9 mouse cellular contexts compared by ENCODE assay signal in the genomic region with DNA sequence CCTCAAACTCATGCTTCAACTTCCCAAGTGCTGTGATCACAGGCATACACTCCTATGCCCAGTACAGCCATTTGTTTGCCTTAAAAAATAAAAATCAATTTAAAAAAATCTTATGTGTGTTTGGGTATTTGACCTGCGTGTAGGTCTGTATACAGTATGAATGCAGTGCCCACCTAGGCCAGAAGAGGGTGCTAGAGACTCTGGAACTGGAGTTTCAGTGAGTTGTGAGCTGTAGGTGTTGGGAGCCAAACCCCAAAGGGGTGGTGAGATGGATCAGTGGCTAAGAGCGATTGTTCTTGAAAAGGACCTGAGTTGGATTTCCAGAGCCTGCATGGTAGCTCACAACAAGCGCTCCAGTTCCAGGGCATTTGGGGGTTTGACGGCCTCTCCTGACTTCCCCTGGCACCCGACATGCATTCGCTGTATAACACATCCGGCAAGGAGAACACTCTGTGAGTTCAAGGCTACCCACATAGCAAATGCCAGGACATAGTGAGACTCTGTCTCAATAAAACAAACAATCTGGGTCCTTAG. TPM values are rescaled to one million over a fixed set of nuclear protein-coding genes. Genes with fewer than 3 reads are reported as not detected.
DNase-seq lines count a peak whose midpoint lies in the region; ATAC-seq and TF ChIP-seq lines count a peak whose summit lies in the region.
"Had no signal": no experiment of that assay in that cellular context is flagged by ENCODE, and none has a peak within 500 bp of the region (broad histone marks: within the 10 kb centered on the region; RNA-seq: fewer than 3 reads in every experiment).

No protein-coding gene starts in this region.

- no peak overlapping the region for H3K4me3 ChIP-seq in cortical plate, adult 2 months (ENCODE audit: insufficient read depth, low read length)
- H3K4me3 ChIP-seq in heart, postnatal 0 days (ENCODE audit: low read depth, low read length) = no peak overlapping the region

- 56% methylated on average over 7 of the region's 7 CpGs for WGBS in heart, postnatal 0 days

- H3K36me3 ChIP-seq in heart, postnatal 0 days (replicated peaks; ENCODE audit: control insufficient read depth, insufficient read depth, low read length) = peaks cover 3% of the 10 kb centered on the region; the same call in 1 of the 2 replicates

- no peak for TF ChIP-seq EP300 in heart, postnatal 0 days (IDR thresholded peaks at IDR 0.05; ENCODE audit: low read depth)

- peak; percentile 84 for TF ChIP-seq CTCF in cortical plate, adult 2 months (IDR thresholded peaks at IDR 0.05; ENCODE audit: extremely low read depth, insufficient read depth, low read length)
- TF ChIP-seq CTCF in heart, postnatal 0 days (IDR thresholded peaks at IDR 0.05; ENCODE audit: low read depth) = peak; percentile 91

- no peak overlapping the region for H3K27ac ChIP-seq in cortical plate, adult 2 months (ENCODE audit: insufficient read depth, low read length)
- H3K27ac ChIP-seq in heart, postnatal 0 days (ENCODE audit: low read depth) = no peak overlapping the region

- intact Hi-C loops in left cerebral cortex, postnatal 10 days (cut with DNase I) = no loop called here

- no peaks in the 10 kb centered on the region for H3K9me3 ChIP-seq in heart, postnatal 0 days (replicated peaks; ENCODE audit: control insufficient read depth, low read length)
- H3K9me3 ChIP-seq: neural tube, embryonic 13.5 days had no signal

- TF ChIP-seq POLR2A in cortical plate, adult 2 months (IDR thresholded peaks at IDR 0.05; ENCODE audit: extremely low read depth, insufficient read depth, low read length) = no peak

- peak; percentile 22; the same call in 1 of the 2 replicates for ATAC-seq in heart, postnatal 0 days (ENCODE audit: insufficient read depth, low read depth)

- peak; percentile 62 to 67 for DNase-seq in left cerebral cortex, adult 18-20 months (ENCODE audit: low spot score in 2 of 2)
- DNase-seq in left cerebral cortex, adult 8-10 months (ENCODE audit: low spot score in 2 of 2) = no peak
- DNase-seq in adrenal gland, adult (ENCODE audit: inconsistent age in 2 of 2, low spot score in 1 of 2) = peak; percentile 71 to 93
- DNase-seq in heart, postnatal 0 days (ENCODE audit: low spot score) = peak; percentile 66
- peak; percentile 50 to 72 for DNase-seq in left cerebral cortex, postnatal 10 days (ENCODE audit: extremely low spot score in 1 of 2, low spot score in 2 of 2)
- peak; percentile 75 to 77 for DNase-seq in natural killer cell, adult 2 months (ENCODE audit: low spot score in 2 of 2)
- DNase-seq in thymus, adult 18-20 months = peak; percentile 40 to 60

- H3K4me2 ChIP-seq in heart, postnatal 0 days (ENCODE audit: low read depth, low read length) = no peak overlapping the region

- H3K9ac ChIP-seq in heart, postnatal 0 days (replicated peaks; ENCODE audit: low read depth, low read length) = no peak overlapping the region

- H3K27me3 ChIP-seq in heart, postnatal 0 days (ENCODE audit: control insufficient read depth, insufficient read depth, low read length) = no peaks in the 10 kb centered on the region
- H3K27me3 ChIP-seq: neural tube, embryonic 13.5 days had no signal

- peaks cover 2% of the 10 kb centered on the region; the same call in 1 of the 2 replicates for H3K4me1 ChIP-seq in cortical plate, adult 2 months (ENCODE audit: control insufficient read depth, insufficient read depth, low read length)
- H3K4me1 ChIP-seq in heart, postnatal 0 days (ENCODE audit: control insufficient read depth, insufficient read depth) = peaks cover 8% of the 10 kb centered on the region; the same call in 1 of the 2 replicates

RNA-seq across cellular contexts. Expression of a gene that starts 1.2 kb away (rescaled TPM):
- 10 to 100 TPM; 41.9 to 42.6 TPM for total RNA-seq in left cerebral cortex, adult 18-20 months (2021)
- total RNA-seq in left cerebral cortex, adult 8-10 months (2022) = 10 to 100 TPM; 34.5 to 43.5 (median 39.4) TPM
- 51.8 and 54.0 TPM in 2 replicates for polyA plus RNA-seq in cortical plate, adult 2 months (2012; rRNA removed)
- 15.3 and 40.6 TPM in 2 replicates for total RNA-seq in heart, postnatal 0 days (2014; rRNA removed; ENCODE audit: low replicate concordance)
- polyA plus RNA-seq in heart, postnatal 0 days (2015; fragmentation: Nextera tagmentation; extraction: Ambion mirVana) = 52.4 and 56.6 TPM in 2 replicates
- 10 to 100 TPM; 42.7 to 44.8 TPM for total RNA-seq in left cerebral cortex, postnatal 10 days (2021)

RNA-seq across cellular contexts. Expression of a gene that starts 5.7 kb away (rescaled TPM):
- total RNA-seq in left cerebral cortex, adult 18-20 months (2021) = not detected
- total RNA-seq in left cerebral cortex, adult 8-10 months (2022) = not detected
- polyA plus RNA-seq in cortical plate, adult 2 months (2012; rRNA removed) = not detected in 2 replicates
- total RNA-seq in heart, postnatal 0 days (2014; rRNA removed; ENCODE audit: low replicate concordance) = 0.35 TPM in 1 of 2 replicates, not detected in the other
- 0.11 TPM in 1 of 2 replicates, not detected in the other for polyA plus RNA-seq in heart, postnatal 0 days (2015; fragmentation: Nextera tagmentation; extraction: Ambion mirVana)
- not detected for total RNA-seq in left cerebral cortex, postnatal 10 days (2021)
- polyA plus RNA-seq: neural tube, embryonic 13.5 days had no signal

RNA-seq across cellular contexts. Expression of a gene that starts 17.1 kb away (rescaled TPM):
- total RNA-seq in left cerebral cortex, adult 18-20 months (2021) = under 1 TPM; 0.28 to 0.56 TPM
- total RNA-seq in left cerebral cortex, adult 8-10 months (2022) = under 1 TPM; 0.24 to 0.74 (median 0.58) TPM
- 0.42 and 0.75 TPM in 2 replicates for polyA plus RNA-seq in cortical plate, adult 2 months (2012; rRNA removed)
- 0.70 and 2.2 TPM in 2 replicates for total RNA-seq in heart, postnatal 0 days (2014; rRNA removed; ENCODE audit: low replicate concordance)
- 0.85 and 0.91 TPM in 2 replicates for polyA plus RNA-seq in heart, postnatal 0 days (2015; fragmentation: Nextera tagmentation; extraction: Ambion mirVana)
- under 1 TPM; 0.55 to 0.66 TPM for total RNA-seq in left cerebral cortex, postnatal 10 days (2021)

RNA-seq across cellular contexts. Expression of a gene that starts 22.1 kb away (rescaled TPM):
- 10 to 100 TPM; 14.7 to 19.8 TPM for total RNA-seq in left cerebral cortex, adult 18-20 months (2021)
- total RNA-seq in left cerebral cortex, adult 8-10 months (2022) = 10 to 100 TPM; 16.0 to 22.1 (median 18.1) TPM
- 37.0 and 38.6 TPM in 2 replicates for polyA plus RNA-seq in cortical plate, adult 2 months (2012; rRNA removed)
- total RNA-seq in heart, postnatal 0 days (2014; rRNA removed; ENCODE audit: low replicate concordance) = 15.0 and 23.2 TPM in 2 replicates
- 12.8 and 15.5 TPM in 2 replicates for polyA plus RNA-seq in heart, postnatal 0 days (2015; fragmentation: Nextera tagmentation; extraction: Ambion mirVana)
- total RNA-seq in left cerebral cortex, postnatal 10 days (2021) = 10 to 100 TPM; 15.8 to 19.8 TPM

RNA-seq across cellular contexts. Expression of a gene that starts 30.0 kb away (rescaled TPM):
- 1 to 10 TPM; 4.9 to 8.2 TPM for total RNA-seq in left cerebral cortex, adult 18-20 months (2021)
- 1 to 10 TPM; 5.2 to 8.3 (median 5.6) TPM for total RNA-seq in left cerebral cortex, adult 8-10 months (2022)
- 6.9 and 7.3 TPM in 2 replicates for polyA plus RNA-seq in cortical plate, adult 2 months (2012; rRNA removed)
- 20.3 and 22.1 TPM in 2 replicates for total RNA-seq in heart, postnatal 0 days (2014; rRNA removed; ENCODE audit: low replicate concordance)
- 11.6 and 12.1 TPM in 2 replicates for polyA plus RNA-seq in heart, postnatal 0 days (2015; fragmentation: Nextera tagmentation; extraction: Ambion mirVana)
- 1 to 10 TPM; 2.5 to 3.2 TPM for total RNA-seq in left cerebral cortex, postnatal 10 days (2021)

Comparison
In these comparisons a context has a peak if more than half of its experiments do, and no peak if none do; other contexts are left out.
1. DNase-seq: peak in left cerebral cortex, adult 18-20 months (2 of 2), adrenal gland, adult (2 of 2), heart, postnatal 0 days (single experiment), left cerebral cortex, postnatal 10 days (2 of 2), natural killer cell, adult 2 months (2 of 2) and thymus, adult 18-20 months (2 of 2); none in left cerebral cortex, adult 8-10 months (0 of 2).